Mouse (Mus musculus) embryonic facial prominence, embryonic 10.5 days (tissue): Measurements from ENCODE around the gene Lpp. TPM values are rescaled to one million over a fixed set of nuclear protein-coding genes. Genes with fewer than 3 reads are reported as not detected.

ENCODE experiments used
- DNase-seq: peaks from one replicate; pipeline ENCODE4 v3.0.0-alpha.2; 2017; ENCODE audit warnings: low spot score
- H3K27ac ChIP-seq: fragments of 300-500 bp; sonication (generic); replicated peaks from 2 replicates; pipeline ENCODE4 v1.5.1; 2016; ENCODE audit warnings: mild to moderate bottlenecking
- H3K27me3 ChIP-seq: fragments of 300-500 bp; sonication (generic); replicated peaks from 2 replicates; pipeline ENCODE4 v1.6.1; 2016; ENCODE audit warnings: low read depth, mild to moderate bottlenecking; ENCODE audit not compliant: poor library complexity, severe bottlenecking
- H3K36me3 ChIP-seq: fragments of 300-500 bp; sonication (generic); replicated peaks from 2 replicates; pipeline ENCODE4 v1.6.1; 2016; ENCODE audit warnings: mild to moderate bottlenecking, moderate library complexity
- H3K4me1 ChIP-seq: fragments of 300-500 bp; sonication (generic); 2 replicates; pipeline ENCODE4 v1.6.1; 2016
- H3K4me3 ChIP-seq: fragments of 300-500 bp; sonication (generic); 2 replicates; pipeline ENCODE4 v1.5.1; 2016; ENCODE audit warnings: mild to moderate bottlenecking, moderate library complexity
- H3K9me3 ChIP-seq: fragments of 300-500 bp; sonication (generic); 2 replicates; pipeline ENCODE4 v1.6.1; 2016; ENCODE audit warnings: mild to moderate bottlenecking
- WGBS: fragments of 180-500 bp; shearing (Covaris S2); methylation state at CpG from one replicate; pipeline ENCODE4 v1.1.7; 2016; 5-methylcytosine and 5-hydroxymethylcytosine counted together
- polyA plus RNA-seq: library from polyadenylated mRNA; unstranded; fragments of >200 nt; fragmentation: Nextera tagmentation; extraction: Ambion mirVana; gene quantifications from 2 replicates; pipeline ENCODE4 v1.2.1, GENCODE M21; 2016

Lpp gene
- polyA plus RNA-seq, 1 experiment from 2014 or later: 43.5 TPM

- Histone ChIP-seq H3K4me1 (peaks cover 4% of the 10 kb centered on the region; the same call in 1 of the 2 replicates), H3K27me3 (no peaks in the 10 kb centered on the region), H3K9me3 (peaks cover 7% of the 10 kb centered on the region; the same call in 1 of the 2 replicates), H3K36me3 (peaks cover 45% of the 10 kb centered on the region), H3K27ac (no peak overlapping the region), H3K4me3 (no peak overlapping the region)
- 93% methylated on average over 8 of the region's 8 CpGs for WGBS
- DNase-seq: no peak
These were observed 10.6 kb downstream of the Lpp start for GRCm38 (mm10) chr16:24403733-24404380.

- Histone ChIP-seq H3K27me3 (no peaks in the 10 kb centered on the region), H3K4me1 (0 out of 2 replicates have a peak, but pooled peaks cover 2% of the 10 kb centered on the region), H3K4me3 (no peak overlapping the region), H3K27ac (no peak overlapping the region), H3K9me3 (peaks cover 7% of the 10 kb centered on the region; the same call in 1 of the 2 replicates), H3K36me3 (peaks cover 52% of the 10 kb centered on the region)
- no peak for DNase-seq
- 94% methylated on average over 2 of the region's 2 CpGs for WGBS
These were observed 13.2 kb downstream of the Lpp start for GRCm38 (mm10) chr16:24406521-24406920.

DNA sequence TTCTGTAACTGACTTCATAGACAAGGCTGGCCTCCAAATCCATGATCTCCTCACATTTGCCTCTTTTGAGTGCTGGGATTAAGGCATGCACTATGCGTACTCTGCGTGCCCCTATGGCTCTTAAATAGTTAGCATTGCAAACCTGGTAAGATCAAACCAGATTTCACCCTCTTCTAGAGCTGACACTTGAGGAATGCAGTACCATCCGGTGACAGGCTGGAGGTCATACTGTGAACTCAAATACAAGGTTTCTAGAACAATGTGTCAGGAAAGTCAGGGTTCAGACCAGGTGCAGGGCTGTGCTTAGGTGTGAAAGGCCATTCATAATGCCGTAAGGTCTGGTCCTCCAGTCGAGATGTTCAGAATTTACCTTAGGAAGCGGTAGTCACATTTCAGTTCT lies 18.0 kb downstream of the Lpp start:
- Histone ChIP-seq H3K4me1 (0 out of 2 replicates have a peak, but pooled peaks cover 2% of the 10 kb centered on the region), H3K27me3 (no peaks in the 10 kb centered on the region), H3K27ac (no peak overlapping the region), H3K4me3 (no peak overlapping the region), H3K36me3 (peaks cover 38% of the 10 kb centered on the region), H3K9me3 (peaks cover 6% of the 10 kb centered on the region; the same call in 1 of the 2 replicates)
- no peak for DNase-seq
- WGBS: 88% methylated on average over 6 of the region's 6 CpGs

DNA sequence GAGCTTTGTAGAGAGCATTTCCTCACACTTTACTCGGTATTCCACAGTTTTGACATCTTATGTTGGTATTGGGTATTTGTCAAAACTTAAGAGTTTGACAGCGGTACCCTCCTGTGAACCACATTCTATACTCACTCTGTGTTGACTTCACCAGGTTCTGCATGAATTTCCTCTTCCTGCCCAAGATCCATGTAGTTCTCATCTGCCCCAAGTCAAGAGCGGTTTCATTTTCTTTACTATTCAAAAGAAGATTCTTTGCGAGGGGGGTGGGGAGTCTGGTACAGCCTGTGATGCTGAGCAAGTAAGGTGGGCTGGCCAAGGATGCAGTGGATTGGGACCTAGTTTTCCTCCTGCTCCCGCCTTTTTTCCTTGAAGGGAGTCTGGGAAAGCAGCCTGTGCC lies 18.9 kb downstream of the Lpp start:
- Histone ChIP-seq H3K4me1 (0 out of 2 replicates have a peak, but pooled peaks cover 2% of the 10 kb centered on the region), H3K27me3 (no peaks in the 10 kb centered on the region), H3K9me3 (no peaks in the 10 kb centered on the region), H3K4me3 (no peak overlapping the region), H3K27ac (no peak overlapping the region), H3K36me3 (peaks cover 38% of the 10 kb centered on the region)
- 89% methylated on average over 5 of the region's 5 CpGs for WGBS
- DNase-seq: no peak

GRCm38 (mm10) chr16:24413059-24413458 lies 19.8 kb downstream of the Lpp start:
- no peak overlapping the region for H3K4me3 ChIP-seq
- no peak for DNase-seq
- no peaks in the 10 kb centered on the region for H3K27me3 ChIP-seq
- peaks cover 38% of the 10 kb centered on the region for H3K36me3 ChIP-seq
- no peaks in the 10 kb centered on the region for H3K9me3 ChIP-seq
- 92% methylated on average over 4 of the region's 4 CpGs for WGBS
- no peak overlapping the region for H3K27ac ChIP-seq
- peaks cover 5% of the 10 kb centered on the region for H3K4me1 ChIP-seq

DNA sequence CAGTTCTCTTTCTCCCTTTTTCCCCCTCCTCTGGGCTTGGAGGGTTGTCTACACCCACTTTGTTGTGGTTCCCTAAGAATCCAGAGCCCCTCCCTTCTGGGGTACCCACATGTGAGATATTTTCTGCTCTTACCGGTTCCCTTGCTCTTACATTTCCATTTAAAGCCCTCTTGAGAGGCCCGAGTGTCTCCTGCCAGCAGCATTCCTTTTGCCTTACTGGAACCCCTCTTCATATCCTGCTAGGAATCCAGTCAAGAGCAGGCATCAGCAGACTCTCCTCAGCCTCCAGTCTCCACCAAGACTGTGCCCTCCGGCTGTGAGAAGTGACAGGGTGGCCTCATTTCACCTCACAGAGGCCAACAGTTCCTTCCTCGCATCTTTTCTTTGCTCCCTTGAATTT lies 24.7 kb downstream of the Lpp start:
- Histone ChIP-seq H3K4me1 (peaks cover 41% of the 10 kb centered on the region), H3K9me3 (no peaks in the 10 kb centered on the region), H3K36me3 (peaks cover 32% of the 10 kb centered on the region), H3K4me3 (no peak overlapping the region), H3K27me3 (no peaks in the 10 kb centered on the region), H3K27ac (no peak overlapping the region)
- 77% methylated on average over 4 of the region's 4 CpGs for WGBS
- DNase-seq: no peak

GRCm38 (mm10) chr16:24420603-24421120 lies 27.4 kb downstream of the Lpp start:
- peaks cover 60% of the 10 kb centered on the region for H3K4me1 ChIP-seq
- no peaks in the 10 kb centered on the region for H3K9me3 ChIP-seq
- WGBS: 74% methylated on average over 5 of the region's 5 CpGs
- H3K4me3 ChIP-seq: no peak overlapping the region
- H3K36me3 ChIP-seq: peaks cover 26% of the 10 kb centered on the region
- no peaks in the 10 kb centered on the region for H3K27me3 ChIP-seq
- DNase-seq: no peak
- H3K27ac ChIP-seq: no peak overlapping the region

DNA sequence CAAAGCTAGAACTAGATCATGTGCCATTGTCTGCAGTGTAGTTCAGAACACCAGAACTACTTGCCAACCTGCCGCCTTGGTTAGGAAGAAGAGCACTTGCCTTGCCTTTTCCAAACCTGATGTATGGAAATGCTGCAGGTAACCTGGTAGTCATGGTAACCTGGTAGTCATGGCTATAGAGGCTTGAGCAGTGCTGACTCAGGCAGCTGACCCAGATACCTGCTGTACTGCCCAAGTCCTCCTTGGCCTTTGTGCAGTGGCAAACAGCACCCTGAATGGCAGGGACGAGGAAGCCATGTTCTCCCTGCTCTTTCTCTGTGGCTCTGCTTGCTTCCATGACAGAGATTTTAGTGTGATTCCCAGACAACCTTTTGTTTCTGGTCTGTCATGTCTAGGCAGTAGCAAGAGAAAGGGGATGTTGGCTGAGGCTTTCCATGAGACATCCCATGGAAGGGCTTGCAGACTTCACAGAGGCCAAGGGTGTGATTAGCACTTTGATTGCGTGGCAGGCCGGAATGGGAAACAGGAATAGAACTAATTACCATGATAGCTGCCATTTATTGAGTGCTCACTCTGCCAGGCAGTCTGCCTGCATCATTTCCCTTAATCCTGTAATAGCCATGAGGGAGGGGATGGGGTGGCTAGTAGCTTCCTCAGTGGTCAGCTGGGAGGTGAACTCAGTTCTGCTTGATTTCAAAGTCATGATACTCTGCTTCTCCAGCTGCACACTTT lies 28.5 kb downstream of the Lpp start:
- WGBS: 77% methylated on average over 4 of the region's 4 CpGs
- H3K36me3 ChIP-seq: peaks cover 14% of the 10 kb centered on the region
- no peak overlapping the region for H3K27ac ChIP-seq
- peaks cover 64% of the 10 kb centered on the region for H3K4me1 ChIP-seq
- DNase-seq: no peak
- H3K4me3 ChIP-seq: no peak overlapping the region
- no peaks in the 10 kb centered on the region for H3K27me3 ChIP-seq
- no peaks in the 10 kb centered on the region for H3K9me3 ChIP-seq

GRCm38 (mm10) chr16:24423196-24423595 lies 29.9 kb downstream of the Lpp start:
- Histone ChIP-seq H3K36me3 (peaks cover 4% of the 10 kb centered on the region; the same call in 1 of the 2 replicates), H3K4me1 (peaks cover 71% of the 10 kb centered on the region), H3K4me3 (no peak overlapping the region), H3K9me3 (no peaks in the 10 kb centered on the region), H3K27me3 (no peaks in the 10 kb centered on the region), H3K27ac (no peak overlapping the region)
- WGBS: 78% methylated on average over 4 of the region's 4 CpGs
- DNase-seq: no peak

DNA sequence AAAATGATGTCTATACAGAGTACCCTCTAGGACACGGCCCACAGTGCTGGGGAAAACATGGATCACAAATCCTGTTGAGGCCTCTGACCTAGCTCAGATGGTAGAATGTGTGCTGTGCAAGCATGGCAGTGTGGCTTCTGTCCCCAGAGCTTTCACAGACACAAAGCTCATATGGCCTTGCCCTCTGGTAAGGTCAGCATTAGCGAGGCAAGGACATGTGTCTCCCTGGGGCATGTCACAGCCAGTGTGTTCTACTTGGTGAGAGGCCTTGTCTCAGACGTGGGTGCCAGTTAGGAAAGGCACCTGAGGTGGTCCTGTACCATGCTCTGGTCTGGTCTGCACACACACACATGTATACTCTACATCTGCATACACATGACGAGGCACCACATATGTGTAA lies 30.4 kb downstream of the Lpp start:
- Histone ChIP-seq H3K4me3 (no peak overlapping the region), H3K9me3 (no peaks in the 10 kb centered on the region), H3K36me3 (0 out of 2 replicates have a peak, but pooled peaks cover 3% of the 10 kb centered on the region), H3K27ac (no peak overlapping the region), H3K27me3 (no peaks in the 10 kb centered on the region), H3K4me1 (peaks cover 71% of the 10 kb centered on the region)
- DNase-seq: no peak
- WGBS: 67% methylated on average over 4 of the region's 4 CpGs

GRCm38 (mm10) chr16:24424356-24424977 lies 31.2 kb downstream of the Lpp start:
- Histone ChIP-seq H3K27me3 (no peaks in the 10 kb centered on the region), H3K9me3 (no peaks in the 10 kb centered on the region), H3K4me1 (peaks cover 74% of the 10 kb centered on the region), H3K27ac (no peak overlapping the region), H3K36me3 (0 out of 2 replicates have a peak, but pooled peaks cover 3% of the 10 kb centered on the region), H3K4me3 (no peak overlapping the region)
- 52% methylated on average over 12 of the region's 12 CpGs for WGBS
- no peak for DNase-seq

DNA sequence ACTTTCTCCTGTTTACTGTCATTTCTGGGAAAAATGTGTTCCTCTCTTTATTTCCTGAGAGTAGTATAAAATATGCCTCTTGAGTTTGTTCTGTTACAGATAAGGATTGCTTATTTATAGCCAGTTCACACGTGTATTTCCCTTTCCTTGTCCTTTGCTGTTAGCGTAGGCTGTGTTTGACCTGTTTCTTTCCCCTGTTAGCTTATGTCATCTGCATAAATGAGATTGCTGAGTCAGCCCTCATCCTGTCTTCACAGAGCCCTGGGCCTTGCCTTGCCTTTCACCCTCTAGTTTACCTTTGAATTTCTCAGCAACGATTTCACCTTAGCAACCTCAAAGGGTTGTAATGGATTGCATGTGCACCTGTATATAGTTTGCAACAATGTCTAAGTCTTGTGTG lies 32.5 kb downstream of the Lpp start:
- WGBS: 71% methylated on average over 3 of the region's 3 CpGs
- no peak overlapping the region for H3K4me3 ChIP-seq
- H3K4me1 ChIP-seq: peaks cover 75% of the 10 kb centered on the region
- no peaks in the 10 kb centered on the region for H3K27me3 ChIP-seq
- DNase-seq: no peak
- no peak overlapping the region for H3K27ac ChIP-seq
- H3K36me3 ChIP-seq: no peaks in the 10 kb centered on the region
- no peaks in the 10 kb centered on the region for H3K9me3 ChIP-seq
